Mouse (Mus musculus): Measurements from ENCODE around the gene Snx3.

Gene Snx3

GRCm38 (mm10) chr10:42501775-42502348 lies at the start of gene Snx3:
TSS of gene Snx3 (plus strand) at chr10:42502030.
- DNase-seq (ENCODE audit: low read depth, low spot score) = peak; percentile 98

DNA sequence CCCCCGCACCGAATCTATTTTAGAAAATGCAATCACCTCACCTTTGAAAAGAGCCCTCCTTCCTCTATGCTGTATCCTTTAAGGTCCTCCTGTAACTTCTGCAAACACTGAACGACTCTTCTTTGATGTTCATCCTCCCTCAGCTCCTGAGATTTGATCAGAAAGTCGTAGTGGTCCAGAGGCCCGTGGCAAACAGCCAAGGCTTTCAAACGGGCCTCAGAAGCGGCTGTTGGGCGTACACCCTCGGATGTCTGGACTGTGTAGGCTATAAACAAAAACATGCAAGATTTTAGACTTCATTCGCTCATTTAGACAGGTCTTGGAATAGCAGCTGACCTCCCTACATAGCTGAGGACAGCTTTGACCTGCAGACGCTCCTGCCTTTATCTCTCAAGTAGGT lies 47.6 kb upstream of the Snx3 start:
- DNase-seq (ENCODE audit: low read depth, low spot score) = no peak

DNA sequence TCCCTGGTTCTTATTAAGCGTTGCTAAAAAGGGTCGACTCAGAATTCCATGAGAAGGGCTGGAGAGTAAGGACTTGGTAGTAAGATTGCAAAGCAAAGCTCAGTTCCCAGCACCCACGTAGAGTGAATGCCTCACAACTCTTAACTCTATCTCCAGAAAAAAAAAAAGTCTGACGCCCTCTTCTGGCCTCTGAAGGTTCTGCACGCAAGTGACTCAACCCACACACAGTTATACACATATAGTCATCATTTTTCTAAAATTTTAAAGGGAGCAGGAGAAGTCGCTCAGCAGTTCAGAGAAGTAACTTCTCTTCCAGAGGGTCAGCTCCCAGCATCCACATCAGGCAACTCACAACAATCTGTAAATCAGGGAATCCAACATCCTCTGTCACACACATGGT lies 47.1 kb upstream of the Snx3 start:
- no peak for DNase-seq (ENCODE audit: low read depth, low spot score)

GRCm38 (mm10) chr10:42455981-42456380 lies 45.8 kb upstream of the Snx3 start:
- no peak for DNase-seq (ENCODE audit: low read depth, low spot score)

- no peak for DNase-seq (ENCODE audit: low read depth, low spot score)
Observed at GRCm38 (mm10) chr10:42457557-42458191, 44.2 kb upstream of the Snx3 start.

DNA sequence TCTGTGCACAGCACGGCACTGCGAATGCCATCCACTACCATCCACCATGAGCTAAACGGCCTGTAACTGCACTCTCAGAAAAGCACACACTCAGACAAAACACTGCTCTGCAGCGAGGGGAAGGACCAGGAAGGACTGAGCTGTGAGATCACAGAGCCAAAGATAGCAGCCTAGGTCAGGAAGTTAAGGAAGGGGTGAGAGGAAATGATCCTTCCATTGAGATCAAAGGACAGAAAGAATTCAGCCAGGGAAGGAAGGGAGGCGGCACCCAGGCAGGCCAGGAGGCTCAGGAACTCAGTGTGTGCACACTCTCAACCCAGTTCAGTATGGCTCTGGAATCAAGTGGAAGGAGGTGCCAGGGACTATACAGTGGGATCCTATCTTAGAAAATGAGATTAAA lies 37.6 kb upstream of the Snx3 start:
- DNase-seq (ENCODE audit: low read depth, low spot score) = no peak

GRCm38 (mm10) chr10:42464805-42465204 lies 37.0 kb upstream of the Snx3 start:
- DNase-seq (ENCODE audit: low read depth, low spot score) = no peak

GRCm38 (mm10) chr10:42474946-42475514 lies 26.8 kb upstream of the Snx3 start:
- no peak for DNase-seq (ENCODE audit: low read depth, low spot score)

- DNase-seq (ENCODE audit: low read depth, low spot score) = peak; percentile 18
Observed at GRCm38 (mm10) chr10:42476774-42477475, 24.9 kb upstream of the Snx3 start.

DNA sequence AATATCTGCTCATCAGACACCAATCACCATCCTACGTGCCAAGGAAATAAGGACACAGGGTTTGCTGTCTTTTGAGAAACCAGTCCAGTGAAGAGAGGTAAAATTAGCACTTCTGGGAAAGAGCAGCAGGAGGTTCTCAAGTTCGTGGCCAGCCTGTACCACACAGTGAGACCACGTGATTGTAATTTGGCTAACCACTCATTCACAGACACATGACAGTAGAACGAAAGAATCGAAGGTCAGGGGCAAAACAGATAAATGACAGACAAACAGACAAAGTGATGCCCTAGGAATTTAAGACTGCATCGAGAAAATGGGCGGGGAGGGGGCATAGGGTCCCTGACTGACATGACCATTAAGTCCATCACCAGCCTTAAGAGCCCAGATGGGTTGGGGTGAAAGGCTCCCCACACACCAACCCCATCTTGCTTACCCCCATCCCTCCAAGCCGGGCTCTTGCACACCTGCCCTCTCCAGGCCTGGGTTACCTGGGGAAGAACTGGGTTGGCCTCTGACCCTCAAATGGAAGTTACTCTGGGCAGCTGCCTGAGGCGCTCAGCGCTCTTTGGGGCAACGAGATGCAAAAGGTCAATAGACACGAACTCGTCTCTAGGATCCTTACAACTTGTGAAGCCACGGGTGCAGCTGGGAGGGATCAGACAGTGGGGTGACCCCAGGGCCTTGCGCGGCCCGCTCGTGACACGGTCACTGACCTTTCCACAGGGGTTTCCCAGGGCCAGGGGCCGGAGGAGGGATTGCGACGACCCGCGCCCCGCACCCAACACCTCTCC lies 24.1 kb upstream of the Snx3 start:
- DNase-seq (ENCODE audit: low read depth, low spot score) = no peak

- peak; percentile 97 for DNase-seq (ENCODE audit: low read depth, low spot score)
Observed at GRCm38 (mm10) chr10:42478341-42478720, 23.5 kb upstream of the Snx3 start, which contains the start of gene Afg1l. TSS of gene Afg1l (minus strand) at chr10:42478565.

DNA sequence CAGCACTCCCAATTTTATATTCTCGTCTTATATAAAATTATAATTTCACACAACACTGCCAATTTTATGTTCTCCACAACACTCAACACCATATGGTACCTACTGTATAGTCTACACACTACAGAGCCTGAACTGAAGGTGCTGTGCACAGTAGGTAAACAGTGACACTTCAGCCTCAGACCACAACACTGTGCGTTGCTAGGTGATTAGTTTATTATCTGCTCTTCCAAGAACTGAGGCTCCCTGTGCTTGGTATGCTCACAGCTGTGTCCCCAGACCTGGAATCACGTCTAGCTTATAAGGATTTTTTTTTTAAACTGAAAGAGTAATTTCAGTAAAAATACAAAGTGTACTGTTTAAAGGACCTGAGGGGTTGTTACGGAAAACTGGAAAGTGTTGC lies 21.1 kb upstream of the Snx3 start:
- DNase-seq (ENCODE audit: low read depth, low spot score) = no peak

DNA sequence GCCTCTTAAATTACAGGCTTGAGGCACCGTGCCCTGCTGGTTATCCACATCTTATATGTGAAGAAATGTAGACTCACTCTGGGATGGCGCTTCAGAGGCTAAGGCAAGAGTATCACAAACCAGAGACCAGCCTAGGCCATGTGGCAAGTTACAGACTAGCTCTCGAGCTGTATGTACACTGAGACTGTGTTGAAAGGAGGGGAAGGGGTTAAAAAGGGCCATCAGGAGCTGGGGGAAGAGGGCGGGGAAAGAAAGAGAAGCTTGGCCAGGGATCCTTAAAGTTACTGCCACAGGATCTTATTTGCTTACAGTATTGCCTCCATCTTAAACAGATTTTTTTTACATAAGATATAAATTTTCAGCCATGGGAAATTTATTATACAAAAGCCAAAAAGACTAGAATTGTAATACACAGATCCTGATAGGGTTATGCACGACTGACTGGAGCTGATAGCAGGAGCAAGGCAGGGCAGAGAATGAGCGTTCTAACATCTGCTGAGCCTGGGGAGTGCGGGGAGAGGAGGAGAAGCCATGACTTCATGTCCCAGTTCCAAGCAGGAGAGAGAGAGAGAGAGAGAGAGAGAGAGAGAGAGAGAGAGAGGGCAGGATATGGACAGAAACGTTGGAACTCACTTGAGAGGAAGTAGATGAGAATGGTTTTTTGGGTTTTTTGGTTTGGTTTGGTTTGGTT lies 13.1 kb upstream of the Snx3 start:
- DNase-seq (ENCODE audit: low read depth, low spot score) = no peak

DNA sequence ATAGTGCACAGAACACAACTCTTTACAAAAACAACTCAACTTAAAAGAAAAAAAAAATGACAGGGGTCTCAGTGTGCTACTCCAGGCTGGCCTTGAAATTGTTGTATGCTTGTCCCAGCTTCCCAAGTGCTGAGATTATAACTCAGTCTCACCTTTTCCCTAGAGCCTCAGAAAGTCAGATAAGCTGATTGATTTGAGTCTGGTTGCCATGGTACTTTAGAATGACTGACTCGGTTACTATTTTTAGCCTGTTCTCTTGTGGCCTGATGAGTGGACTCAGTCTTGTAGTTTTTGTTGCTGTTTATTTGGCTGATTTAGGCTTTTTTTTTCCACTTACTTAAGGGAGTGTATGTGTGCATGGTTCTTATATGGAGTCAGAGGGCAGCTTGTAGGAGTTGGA lies 10.7 kb upstream of the Snx3 start:
- no peak for DNase-seq (ENCODE audit: low read depth, low spot score)

DNA sequence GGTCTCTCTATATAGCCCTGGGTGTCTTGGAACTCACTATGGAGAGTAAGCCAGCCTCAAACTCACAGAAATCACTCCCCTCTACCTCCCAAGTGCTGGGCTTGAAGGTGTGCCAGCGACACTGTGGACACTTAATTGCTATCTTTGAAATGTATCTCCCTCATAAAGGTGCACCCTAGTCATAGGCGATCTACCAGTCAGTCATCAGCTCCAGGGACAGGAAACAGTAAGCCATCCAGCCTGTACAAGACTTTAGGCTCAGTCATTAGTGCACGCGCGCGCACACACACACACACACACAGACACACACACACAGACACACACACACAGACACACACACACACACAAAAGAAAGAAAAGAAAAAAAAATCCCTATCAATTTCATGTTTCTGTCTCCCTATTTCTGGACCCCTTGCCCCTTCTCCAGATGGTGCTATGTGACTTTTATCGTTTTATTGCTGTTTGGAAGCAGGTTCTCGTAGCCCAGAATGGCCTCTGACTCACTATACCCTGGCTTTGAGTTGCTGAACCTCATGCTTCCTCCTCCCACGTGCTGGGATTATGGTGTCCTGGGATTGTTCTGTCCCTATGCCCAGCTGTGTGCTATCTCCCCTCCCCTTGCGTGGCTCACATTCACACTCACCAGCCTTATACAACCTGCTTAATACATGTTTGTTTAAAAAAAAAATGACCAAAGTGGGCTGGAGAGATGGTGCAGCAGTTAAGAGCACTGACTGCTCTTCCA lies 9.6 kb upstream of the Snx3 start:
- no peak for DNase-seq (ENCODE audit: low read depth, low spot score)

GRCm38 (mm10) chr10:42493000-42493399 lies 8.8 kb upstream of the Snx3 start:
- no peak for DNase-seq (ENCODE audit: low read depth, low spot score)

- DNase-seq (ENCODE audit: low read depth, low spot score) = no peak
Observed at GRCm38 (mm10) chr10:42500611-42501010, 1.2 kb upstream of the Snx3 start.

DNA sequence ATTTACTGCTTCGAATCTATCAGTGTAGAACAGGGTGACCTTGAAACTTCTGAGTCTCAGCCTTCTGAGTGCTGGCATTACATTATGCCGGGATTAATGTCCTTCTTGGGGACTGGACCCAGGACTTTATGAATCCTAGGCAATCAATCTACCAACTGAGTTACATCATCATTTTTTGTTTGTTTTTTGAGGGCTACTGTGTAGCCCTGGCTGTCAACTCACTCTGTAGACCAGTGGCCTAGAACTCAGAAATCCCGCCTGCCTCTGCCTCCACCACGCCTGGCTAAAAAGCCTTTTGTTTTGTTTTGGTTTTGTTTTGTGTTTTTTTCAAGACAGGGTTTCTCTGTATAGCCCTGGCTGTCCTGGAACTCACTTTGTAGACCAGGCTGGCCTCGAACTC lies 669 bp upstream of the Snx3 start:
- peak; percentile 40 for DNase-seq (ENCODE audit: low read depth, low spot score)

DNA sequence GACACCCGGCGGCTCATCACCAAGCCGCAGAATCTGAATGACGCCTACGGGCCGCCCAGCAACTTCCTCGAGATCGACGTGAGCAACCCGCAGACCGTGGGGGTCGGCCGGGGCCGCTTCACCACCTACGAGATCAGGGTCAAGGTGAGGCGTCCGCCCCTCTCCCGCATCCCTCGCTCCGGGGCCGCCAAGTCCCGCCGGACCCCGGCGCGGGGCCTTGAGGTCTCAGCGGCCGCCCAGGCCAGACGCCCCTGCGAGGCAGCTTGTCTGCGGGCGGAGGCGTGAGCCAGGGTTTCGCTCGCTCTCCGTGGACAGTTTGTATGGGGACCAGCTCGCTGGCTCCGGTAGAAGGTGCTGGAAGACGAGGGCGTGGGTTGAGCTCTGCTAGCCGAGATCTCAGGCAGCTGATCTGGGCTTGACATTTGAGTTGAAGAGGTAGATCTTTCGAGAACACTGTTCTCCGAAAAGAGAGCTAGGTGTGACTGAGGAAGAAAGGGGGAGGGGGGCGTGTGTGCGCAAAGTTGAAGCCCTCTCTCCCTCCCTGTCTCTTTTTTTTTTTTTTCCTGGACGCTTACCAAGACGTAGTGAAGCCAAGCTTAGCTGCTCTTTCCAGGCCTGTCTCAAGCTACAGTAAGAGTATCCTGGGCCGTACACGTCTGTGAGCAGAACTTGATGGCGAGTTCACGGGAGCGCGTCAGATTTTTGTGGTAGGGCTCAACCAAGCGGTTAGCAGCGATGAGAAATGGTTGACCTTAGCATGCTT lies 700 bp downstream of the Snx3 start:
- peak; percentile 84 for DNase-seq (ENCODE audit: low read depth, low spot score)
